Mouse (Mus musculus) megakaryocyte, embryonic 14.5 days (primary cell): Measurements from ENCODE around the gene Tff3.

Experiments
- FLI1 ChIP-seq: IDR thresholded peaks from 2 replicates; pipeline ENCODE4 v1.6.1; 2012; ENCODE audit warnings: low read length, inconsistent platforms, mixed read lengths
- GATA1 ChIP-seq: IDR thresholded peaks from 3 replicates; pipeline ENCODE4 v1.6.1; 2012; ENCODE audit warnings: mixed read lengths, low read length, inconsistent platforms, borderline replicate concordance

DNA sequence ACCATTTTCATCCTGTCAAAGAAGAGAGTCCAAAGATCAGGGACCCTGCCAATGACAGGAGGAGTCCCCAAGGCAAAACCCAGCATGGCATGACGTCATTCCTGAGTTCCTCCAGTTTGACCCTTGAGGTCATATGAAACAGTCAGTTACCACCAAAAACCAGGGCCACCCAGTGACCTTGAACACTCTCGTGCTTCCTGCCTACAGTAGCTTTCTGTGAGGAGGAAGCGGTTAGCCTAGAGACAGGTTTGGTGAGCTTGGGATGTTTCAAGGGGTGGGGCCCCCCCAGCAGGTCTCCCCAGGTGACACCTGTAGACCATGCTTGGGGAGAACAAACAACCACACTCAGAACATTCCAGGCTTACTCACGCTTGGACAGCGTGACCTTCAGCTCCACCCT, 51.9 kb downstream of the Tff3 start:
- TF ChIP-seq GATA1: no peak
- no peak for TF ChIP-seq FLI1
